Mouse (Mus musculus): ENCODE results near the gene Enpp3. TPM values are rescaled to one million over a fixed set of nuclear protein-coding genes. Genes with fewer than 3 reads are reported as not detected.

Enpp3 gene
- total RNA-seq (2021): 1 to 10 TPM; 2.1 to 2.6 TPM
- long read RNA-seq, experiment 1, full-length matches to known transcripts: 1 of 1 reads
- long read RNA-seq, experiment 1, partial matches to known transcripts: 0 of 1 reads
- long read RNA-seq, experiment 1, other reads (novel, unspliced or antisense): 0 of 1 reads
- long read RNA-seq, experiment 2, full-length matches to known transcripts: 3 of 3 reads
- long read RNA-seq, experiment 2, partial matches to known transcripts: 0 of 3 reads
- long read RNA-seq, experiment 2, other reads (novel, unspliced or antisense): 0 of 3 reads

DNA sequence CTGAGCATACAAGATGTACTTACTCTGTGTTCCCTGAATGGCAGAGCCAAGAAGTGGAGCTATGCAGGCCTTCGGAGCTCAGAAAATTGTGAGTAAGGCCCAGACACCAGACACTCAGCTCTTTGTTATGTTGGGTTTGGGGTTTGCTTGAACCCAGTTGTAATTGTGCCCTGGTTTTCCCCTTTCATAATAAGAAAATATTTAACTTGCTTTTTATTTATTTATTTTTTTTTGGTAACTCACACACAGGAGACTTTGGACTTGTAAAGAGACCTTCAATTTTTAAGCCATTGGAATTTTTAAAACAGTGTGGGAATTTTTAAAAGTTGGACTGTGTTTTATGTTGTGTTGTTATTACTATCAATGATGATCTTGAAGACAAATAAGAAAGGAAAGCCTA is at the start of gene Enpp3:
TSS of gene Enpp3 (minus strand) at position 148 of the 400 bp plus-strand sequence.
- no peak for DNase-seq (ENCODE audit: low spot score)

DNA sequence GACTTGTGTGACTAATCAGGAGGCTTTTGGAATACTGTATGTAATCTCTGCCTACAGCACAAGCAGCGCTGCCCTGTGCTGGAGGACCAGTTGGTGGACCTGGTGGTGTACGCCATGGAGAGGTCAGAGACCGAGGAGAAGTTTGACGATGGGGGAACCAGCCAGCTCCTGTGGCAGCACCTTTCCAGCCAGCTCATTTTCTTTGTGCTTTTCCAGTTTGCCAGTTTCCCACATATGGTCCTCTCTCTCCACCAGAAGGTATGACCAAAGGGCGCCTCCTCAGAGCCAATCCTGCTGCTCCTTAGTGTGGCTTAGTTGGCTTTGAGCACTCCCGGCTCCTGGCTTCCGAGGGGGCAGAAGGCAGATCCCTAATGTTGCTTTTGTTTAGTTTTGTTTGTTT is 45.7 kb upstream of the Enpp3 start:
- DNase-seq (ENCODE audit: low spot score): no peak

DNA sequence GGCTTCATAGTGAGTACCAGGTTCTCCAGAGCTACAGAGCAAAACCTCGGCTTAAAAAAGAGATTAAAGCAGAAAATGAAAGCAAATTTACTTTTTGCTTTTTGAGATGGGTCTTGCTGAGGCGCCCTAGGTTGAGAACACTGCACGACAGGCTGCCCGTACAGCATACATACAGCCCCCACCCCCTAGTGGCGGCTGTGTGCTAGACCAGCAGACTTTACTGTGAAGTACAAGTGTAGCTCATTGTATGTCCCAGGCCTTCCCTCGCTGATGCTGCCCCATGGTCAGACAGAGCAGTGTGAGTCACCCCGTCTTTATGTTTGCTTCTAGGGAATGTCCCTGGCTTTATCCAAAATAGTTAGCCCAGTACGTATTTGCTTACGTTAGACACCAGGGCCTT is 43.4 kb upstream of the Enpp3 start:
- DNase-seq (ENCODE audit: low spot score): no peak

DNA sequence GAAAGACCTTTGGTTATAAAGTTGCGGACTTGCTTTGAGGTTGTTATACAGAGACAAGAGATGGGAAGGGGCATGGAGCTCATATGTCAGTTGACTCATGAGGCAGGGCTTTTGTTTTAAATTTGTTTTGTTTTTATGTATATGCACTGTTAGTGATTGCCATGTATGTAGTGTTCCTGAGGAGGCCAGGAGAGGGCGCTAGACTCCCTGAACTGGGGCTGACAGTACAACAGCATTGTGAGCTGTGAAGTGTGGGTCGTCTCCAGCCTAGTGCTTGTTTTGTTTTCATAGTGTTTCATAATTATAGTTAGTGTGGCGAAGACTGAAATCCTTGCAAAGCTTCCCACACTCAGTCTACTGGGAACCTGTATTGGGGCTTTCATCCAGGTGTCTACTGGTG is 31.0 kb upstream of the Enpp3 start:
- DNase-seq (ENCODE audit: low spot score): no peak

DNA sequence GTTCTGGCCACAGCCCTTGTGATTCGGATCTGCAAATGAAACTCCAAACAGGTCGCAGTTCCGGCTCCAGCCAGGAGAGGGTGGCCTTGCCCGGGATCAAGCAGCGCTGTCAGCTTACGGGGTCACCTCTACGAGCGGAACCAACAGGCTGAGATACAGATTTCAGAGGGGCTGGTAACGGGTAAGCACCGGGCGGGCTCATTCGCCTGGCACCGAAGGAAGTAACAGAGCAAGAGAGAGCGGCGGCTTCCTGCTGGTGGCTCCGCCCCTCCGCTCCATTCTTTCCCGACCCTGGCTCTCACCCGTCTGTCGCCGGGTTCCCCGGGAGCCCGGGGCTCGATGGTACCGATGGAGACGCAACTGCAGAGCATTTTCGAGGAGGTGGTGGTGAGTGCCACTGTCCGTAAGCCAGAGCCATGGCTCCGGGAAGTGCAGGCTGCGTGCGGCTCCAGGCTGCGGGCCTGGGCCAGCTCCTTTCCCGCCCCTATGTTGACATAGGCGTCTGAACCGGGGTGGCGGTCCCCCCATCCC is 27.2 kb upstream of the Enpp3 start, which contains the start of gene Med23:
TSS of gene Med23 (plus strand) at position 227 of the 531 bp plus-strand sequence.
- DNase-seq (ENCODE audit: low spot score): peak; percentile 99

DNA sequence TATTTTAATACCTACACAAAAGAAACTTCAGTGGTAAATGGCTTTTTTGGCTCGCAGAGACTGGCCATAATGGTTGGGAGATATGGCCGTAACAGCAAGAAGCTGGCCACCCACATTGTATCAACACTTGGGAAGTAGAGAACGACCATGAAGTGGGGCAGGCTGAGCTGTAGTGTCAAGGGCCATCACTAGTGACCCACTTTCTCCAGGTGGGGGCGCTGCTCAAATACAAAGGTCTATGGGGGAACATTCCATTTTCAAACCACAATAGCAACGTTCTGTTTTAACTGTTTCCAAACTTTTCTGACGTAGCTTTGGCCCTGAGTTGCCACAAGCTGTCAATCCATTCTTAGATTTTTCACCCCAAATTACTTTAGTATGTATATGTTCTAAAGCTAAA is 21.8 kb upstream of the Enpp3 start:
- DNase-seq (ENCODE audit: low spot score): no peak

DNA sequence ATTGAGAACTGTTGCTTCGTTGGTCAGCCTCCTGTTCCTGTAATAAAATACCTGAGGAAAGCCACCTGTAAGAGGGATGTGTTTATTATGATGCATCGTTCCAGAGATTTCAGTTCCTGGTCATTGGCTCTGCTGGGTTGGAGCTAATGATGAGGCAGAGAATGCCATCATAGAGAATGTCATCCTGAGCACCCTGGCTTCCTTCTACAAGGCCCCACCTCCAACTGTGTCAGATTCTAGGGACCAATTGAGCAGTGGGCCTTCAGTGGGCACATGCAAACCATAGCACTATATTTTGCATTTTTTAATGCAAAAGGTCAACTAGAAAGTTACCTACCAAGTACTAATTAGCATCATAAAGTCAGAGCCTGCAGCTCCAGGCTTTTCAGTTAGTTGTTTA is 20.5 kb upstream of the Enpp3 start:
- DNase-seq (ENCODE audit: low spot score): no peak

DNA sequence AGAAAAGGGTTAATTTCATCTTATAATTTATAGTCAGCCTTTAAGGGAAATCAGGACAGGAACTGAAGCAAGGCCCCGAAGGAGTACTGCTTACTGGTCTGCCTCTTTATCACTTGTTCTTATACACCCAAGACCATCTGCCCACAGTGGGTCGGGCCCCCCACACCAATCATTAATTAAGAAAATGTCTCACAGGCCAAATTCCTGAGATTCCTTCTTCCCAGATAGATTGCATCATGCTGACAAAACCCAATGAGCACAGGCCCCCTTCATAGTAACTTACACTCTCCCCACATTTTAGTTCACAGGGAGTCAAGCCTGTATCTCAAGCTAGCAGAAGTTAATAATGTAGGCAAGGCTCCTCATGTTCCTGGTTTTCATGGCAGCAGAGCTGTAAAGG is 625 bp downstream of the Enpp3 start:
- no peak for DNase-seq (ENCODE audit: low spot score)

DNA sequence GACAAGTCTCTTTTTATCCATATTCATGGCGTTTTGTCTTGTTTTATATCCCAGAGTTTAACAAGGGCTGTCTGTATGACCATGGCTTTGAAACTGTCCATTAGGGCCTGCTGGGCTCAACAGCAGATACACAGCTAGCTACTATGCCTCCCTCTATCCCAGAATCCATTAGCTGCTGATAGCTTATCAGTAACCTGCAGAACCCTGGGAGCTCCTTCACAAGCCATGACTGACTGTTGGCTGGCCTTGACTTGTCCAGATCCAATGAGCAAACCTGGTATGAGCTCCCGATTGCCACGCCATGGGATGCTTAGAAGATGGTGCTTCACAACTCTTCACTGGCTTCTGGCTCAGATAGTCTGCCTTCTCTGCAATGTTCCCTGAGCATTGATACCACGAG is 1.8 kb downstream of the Enpp3 start:
- DNase-seq (ENCODE audit: low spot score): no peak

DNA sequence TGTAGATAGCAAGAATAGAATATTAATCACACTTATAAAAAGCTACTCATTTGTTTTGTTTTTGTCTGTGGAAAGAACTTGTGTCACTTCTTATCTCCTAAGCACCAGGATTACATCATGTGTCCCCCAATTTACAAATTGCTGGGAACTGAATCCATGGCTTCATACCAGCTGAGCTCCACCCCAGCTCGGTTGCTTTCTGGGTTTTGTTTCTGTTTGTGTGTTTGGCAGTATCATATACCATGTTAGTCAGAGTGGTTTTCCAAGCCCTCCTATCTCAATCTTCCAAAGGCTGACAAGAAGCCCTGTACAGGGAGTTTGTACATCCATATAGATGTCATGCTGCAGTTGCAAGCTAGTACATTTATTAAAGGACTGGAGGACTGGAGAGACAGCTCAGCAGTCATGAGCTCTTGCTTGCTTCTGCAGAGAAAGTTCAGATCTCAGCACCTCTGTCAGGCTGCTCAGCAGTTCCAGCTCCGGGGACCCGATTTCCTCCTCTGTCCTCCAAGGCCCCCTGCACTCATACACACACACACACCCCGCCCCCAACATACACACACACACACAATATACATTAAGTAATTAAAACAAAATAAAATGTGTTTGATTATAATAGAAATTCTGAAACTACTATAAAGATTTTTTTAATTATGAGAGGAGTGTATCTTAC is 6.1 kb downstream of the Enpp3 start:
- DNase-seq (ENCODE audit: low spot score): no peak

DNA sequence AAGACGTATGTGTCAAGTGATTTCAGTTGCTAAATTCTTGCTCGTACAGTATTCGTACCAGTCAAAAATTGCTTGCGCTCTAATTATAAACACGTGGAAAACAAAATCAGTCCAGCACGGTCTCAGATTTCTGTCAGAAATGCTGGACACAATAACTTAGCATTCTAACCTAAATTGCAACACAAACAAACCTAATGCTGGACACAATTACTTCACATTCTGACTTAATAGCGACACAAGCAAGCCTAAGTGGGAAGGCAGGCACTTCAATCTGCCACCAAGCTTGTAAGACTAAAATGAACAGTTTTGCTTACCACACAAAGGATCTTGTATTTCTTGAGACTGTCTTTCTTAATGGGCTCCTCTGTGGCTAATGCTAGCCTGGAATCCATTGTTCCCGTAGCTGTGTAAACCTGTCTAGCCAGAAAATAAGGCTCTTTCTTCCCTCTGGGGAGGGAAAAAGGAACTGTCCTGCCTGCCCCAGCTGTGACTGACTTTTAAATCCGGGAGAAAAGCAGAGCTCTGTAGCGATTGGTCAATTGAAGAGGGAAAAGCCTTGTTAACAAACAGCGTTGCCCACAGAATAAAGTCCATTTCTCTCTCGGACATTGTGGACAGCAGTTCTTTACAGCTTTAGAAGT is 6.8 kb downstream of the Enpp3 start:
- DNase-seq (ENCODE audit: low spot score): no peak

DNA sequence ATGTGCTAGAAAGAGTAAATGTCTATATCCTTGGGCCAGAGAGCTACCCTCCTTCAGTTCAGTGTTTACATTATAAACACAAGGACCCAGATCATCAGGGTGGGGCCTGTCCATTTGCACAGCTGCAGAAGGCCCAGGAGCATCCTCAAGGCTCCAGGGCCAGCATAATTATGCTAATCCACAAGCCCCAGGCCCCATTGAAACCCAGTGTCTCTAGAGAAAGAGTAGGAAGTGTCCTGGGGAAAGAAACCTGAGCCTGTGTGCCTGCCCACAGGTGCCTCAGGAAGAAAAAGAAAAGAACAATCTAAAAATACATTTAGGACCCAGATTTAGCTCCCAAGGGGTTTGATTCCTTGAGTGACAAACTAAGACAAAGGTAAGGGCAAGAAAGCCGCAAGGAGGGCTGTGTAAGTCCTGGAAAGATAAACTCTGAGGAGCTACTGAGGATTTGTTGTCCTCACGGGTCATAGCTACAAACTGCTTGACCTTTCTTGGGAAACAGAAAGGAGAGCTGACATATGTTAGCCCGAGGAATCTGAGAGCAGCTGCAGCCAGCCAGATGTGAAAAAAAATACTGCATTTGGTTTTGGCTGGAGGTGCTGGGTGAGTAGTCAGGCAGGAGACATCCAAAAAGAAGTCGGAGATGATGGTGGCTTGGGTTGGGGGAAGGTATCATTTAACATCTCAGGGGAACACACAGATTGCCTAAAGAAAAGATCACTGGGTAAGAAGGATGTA is 7.8 kb downstream of the Enpp3 start:
- DNase-seq (ENCODE audit: low spot score): no peak

DNA sequence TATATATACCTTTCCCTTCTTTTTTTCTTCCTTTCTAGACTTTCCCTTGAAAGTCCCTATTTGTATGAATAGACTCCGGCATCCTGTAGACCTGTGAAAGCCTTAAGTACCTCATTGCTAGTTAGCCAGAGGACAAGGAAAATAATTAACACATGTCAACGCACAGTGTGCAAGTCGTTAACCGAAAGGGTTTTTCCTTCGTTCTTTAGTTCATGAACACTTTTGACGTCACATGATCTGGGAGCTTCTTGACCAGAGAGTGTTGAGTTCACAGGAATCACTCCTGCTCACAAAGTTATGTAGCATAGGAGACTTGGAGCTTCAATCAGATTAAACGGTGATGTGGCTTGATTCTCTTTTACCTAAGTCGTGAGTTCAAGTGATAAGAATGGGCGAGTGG is 10.3 kb downstream of the Enpp3 start:
- DNase-seq (ENCODE audit: low spot score): no peak

DNA sequence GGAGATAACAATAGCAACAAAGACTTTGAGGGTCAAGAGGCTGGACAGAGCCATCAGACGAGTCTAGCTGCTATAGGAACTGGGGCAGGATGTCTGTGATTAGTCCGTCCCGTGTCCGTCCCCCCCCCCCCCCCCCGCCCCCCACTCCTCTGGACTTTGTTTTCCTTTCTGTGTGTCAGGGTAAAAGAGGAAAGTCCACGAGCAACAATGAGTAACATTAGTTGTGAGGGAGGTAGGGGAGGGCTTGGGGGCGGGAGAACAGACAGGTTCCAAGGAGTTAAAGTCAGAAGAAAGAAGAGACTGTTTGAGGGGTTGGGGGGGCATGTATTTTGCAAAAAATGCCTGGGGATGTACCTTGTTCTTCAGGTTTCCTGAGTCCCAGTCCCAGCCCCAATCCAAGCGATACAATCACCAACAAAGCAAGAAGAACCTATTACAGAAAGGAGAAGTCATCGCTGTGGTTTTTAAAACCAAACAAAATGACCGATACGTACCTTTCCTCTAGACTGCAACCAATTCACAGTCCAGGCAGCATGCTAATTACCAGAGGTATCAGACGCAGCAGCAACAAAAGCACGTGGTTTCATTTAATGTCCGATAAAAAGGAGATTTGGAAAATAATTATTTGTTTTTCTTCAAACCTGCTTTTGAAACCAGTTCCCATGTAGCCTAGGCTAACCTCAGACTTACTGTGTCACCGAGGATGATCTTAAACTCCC is 11.1 kb downstream of the Enpp3 start:
- DNase-seq (ENCODE audit: low spot score): no peak

DNA sequence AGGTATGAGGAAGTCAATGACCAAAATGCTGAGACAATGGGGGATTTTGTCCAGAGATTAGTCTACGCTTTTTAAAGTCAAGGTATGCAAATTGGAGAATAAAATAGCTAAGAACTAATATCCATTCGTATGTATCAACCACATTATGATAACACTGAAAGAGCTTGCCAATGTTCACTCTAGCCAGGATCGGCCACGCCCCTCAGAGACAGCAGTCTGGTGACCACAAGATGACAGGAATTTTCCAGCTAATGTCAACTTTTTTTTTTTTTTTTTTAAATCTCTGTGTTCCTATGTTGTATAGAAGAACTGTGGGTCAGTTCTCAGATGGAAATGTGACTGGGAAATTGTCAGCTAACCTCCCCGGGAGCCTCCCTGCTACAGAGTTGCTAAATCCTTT is 12.2 kb downstream of the Enpp3 start:
- no peak for DNase-seq (ENCODE audit: low spot score)

DNA sequence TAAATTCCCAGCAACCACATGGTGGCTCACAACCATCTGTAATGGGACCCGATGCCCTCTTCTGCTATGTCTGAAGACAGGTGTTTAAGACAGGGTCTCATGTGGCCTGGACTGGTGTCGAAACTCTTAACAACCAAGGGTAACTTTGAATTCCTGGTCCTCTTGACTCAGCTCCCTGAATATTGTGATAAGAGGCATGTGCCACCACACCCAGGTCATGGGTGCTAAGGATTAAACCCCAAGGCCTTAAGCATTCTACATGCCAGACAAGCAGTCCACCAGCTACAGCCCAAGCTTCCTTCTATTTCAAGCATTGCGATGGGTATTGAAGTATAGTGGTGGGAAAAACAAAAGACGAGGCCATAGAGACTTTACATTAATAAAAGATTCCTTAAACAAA is 14.5 kb downstream of the Enpp3 start:
- DNase-seq (ENCODE audit: low spot score): no peak

DNA sequence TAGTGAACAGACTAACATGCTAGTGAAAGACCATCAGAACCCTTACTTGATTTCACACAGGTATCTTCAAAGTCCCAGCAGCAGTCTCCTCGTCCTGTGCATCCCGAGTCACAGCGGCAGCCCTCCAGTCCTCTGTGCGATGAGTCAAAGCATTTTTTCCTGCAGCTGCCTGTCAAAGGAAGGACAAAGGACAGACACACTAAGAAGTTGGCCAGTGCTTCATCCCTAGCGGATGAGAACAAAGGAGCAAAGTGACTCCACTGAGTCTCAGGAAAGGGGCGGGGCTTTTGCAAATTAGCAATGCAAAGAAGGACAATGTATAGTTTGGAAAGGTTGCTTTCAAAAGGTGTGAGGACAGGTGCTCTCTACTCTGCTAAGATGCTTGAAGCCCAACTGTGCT is 16.5 kb downstream of the Enpp3 start:
- DNase-seq (ENCODE audit: low spot score): no peak

DNA sequence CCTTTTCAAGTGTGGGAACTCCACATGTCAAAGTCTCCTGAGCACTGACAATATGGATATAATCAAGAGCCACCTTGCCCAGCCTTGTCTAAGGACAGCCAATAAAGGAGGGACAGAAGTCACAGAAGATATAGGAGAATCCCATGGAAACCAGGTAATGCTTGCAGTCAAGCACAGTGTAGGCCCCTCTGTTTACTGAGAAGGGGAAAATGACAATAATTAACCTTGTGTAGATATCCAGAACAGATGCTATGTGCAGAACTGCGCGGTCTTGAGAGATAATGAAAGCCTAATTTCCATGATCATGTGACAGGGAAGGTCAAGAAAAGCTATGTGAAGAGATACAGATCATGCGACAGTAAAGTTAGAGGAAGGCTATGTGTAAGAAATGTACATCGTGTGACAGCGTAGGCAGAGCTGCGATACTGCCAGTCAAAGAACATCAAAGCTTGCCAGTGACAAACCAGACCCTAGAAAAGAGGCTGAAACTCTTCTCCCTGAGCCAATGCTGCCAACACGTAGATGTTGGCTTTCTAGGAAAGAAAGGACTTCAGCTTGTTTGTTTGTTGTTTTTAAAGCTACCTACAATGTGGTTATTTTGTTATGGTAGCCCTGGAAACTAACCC is 17.1 kb downstream of the Enpp3 start:
- no peak for DNase-seq (ENCODE audit: low spot score)

DNA sequence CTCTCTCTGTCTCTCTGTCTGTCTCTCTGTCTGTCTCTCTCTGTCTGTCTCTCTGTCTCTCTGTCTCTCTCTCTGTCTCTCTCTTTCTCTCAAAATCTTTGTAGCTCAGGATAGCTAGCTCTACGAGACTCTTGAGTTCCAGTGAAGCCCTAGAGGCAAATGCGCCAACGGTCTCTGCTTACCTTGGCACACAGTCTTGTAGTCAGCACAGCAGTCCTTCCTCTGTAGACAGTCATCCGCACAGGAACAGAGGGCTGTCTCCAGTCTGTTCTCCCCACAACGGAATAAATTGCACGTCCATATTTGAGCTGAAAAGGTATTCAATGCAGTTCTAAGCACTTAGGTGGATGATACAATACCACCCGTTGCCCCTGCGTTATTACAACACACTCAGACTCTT is 18.0 kb downstream of the Enpp3 start:
- no peak for DNase-seq (ENCODE audit: low spot score)

DNA sequence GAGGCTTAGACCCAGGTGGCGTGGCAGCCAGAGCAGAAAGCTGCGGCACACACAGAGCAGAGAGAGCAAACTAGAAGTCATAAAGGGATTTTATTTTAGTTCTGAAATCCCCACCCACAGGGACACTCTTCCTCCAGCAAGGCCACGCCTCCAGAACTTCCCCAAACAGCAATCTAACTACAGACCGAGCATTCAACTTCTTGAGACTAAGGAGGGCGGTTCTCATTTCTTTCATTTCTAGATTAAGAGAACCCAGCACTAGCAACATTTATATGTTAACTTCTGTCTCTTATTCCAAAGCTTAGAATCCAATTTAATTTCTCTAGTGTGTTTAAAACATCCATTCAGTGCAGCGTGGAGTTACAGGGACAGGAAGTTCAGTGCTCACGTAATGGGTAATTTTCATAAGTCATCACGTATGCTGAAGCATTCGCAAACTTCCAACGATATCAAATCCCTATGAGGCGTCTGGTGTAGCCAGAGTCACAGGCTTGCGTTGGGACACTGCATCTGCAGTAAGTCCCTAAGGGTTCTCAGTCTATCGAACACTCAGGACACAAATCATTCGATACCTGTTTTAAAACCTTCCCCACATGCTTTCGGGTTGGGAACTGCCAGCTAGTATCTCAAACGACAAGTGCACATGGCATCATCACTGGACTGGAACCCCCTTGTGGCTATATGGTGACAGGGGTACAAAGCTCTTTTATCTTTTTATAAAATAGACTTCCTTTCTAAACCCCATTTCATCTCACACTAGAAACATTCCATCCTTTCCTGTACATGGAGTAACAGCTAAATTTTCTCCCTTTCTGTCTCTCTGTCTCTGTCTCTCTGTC is 18.7 kb downstream of the Enpp3 start:
- peak; percentile 20 for DNase-seq (ENCODE audit: low spot score)
